Mouse (Mus musculus) forebrain, embryonic 11.5 days (tissue): Measurements from ENCODE around the gene AI413582. TPM values are rescaled to one million over a fixed set of nuclear protein-coding genes. Genes with fewer than 3 reads are reported as not detected.

ENCODE experiments used
- ATAC-seq: fragments of 200-750 bp; cut with Nextera tagmentation; replicated peaks from 2 replicates; pipeline ENCODE4 v1.8.0; 2017; ENCODE audit warnings: moderate TSS enrichment; ENCODE audit not compliant: low FRiP score
- DNase-seq: peaks from one replicate; pipeline ENCODE4 v3.0.0-alpha.2; 2017; ENCODE audit warnings: low spot score
- H3K27ac ChIP-seq: fragments of 300-500 bp; sonication (generic); 2 replicates; pipeline ENCODE4 v1.5.1; 2014; ENCODE audit warnings: low read depth, low read length
- H3K27me3 ChIP-seq: fragments of 300-500 bp; sonication (generic); 2 replicates; pipeline ENCODE4 v1.6.1; 2014; ENCODE audit warnings: mild to moderate bottlenecking, low read length, mixed read lengths; ENCODE audit not compliant: control insufficient read depth, insufficient read depth
- H3K36me3 ChIP-seq: fragments of 300-500 bp; sonication (generic); 2 replicates; pipeline ENCODE4 v1.6.1; 2014; ENCODE audit warnings: mild to moderate bottlenecking, low read length, moderate library complexity, mixed read lengths; ENCODE audit not compliant: control insufficient read depth, insufficient read depth
- H3K4me1 ChIP-seq: fragments of 300-500 bp; sonication (generic); replicated peaks from 2 replicates; pipeline ENCODE4 v1.6.1; 2014; ENCODE audit warnings: low read length, mixed read lengths; ENCODE audit not compliant: control insufficient read depth, insufficient read depth
- H3K4me2 ChIP-seq: fragments of 300-500 bp; sonication (generic); 2 replicates; pipeline ENCODE4 v1.6.1; 2014; ENCODE audit warnings: low read depth, mild to moderate bottlenecking, low read length, moderate library complexity, mixed read lengths; ENCODE audit not compliant: severe bottlenecking
- H3K4me3 ChIP-seq: fragments of 300-500 bp; sonication (generic); 2 replicates; pipeline ENCODE4 v1.5.1; 2014; ENCODE audit warnings: low read depth, low read length
- H3K9ac ChIP-seq: fragments of 300-500 bp; sonication (generic); 2 replicates; pipeline ENCODE4 v1.6.1; 2014; ENCODE audit warnings: low read length
- H3K9me3 ChIP-seq: fragments of 300-500 bp; sonication (generic); 2 replicates; pipeline ENCODE4 v1.6.1; 2016; ENCODE audit warnings: low read length, mixed read lengths; ENCODE audit not compliant: control insufficient read depth
- WGBS: fragments of 180-500 bp; shearing (Covaris S2); extraction: QIAGEN DNeasy Blood & Tissue Kit; methylation state at CpG from one replicate; pipeline ENCODE4 v1.1.7; 2014; 5-methylcytosine and 5-hydroxymethylcytosine counted together
- polyA plus RNA-seq: library from polyadenylated mRNA; unstranded; fragments of >200 nt; fragmentation: Nextera tagmentation; extraction: Ambion mirVana; gene quantifications from 2 replicates; pipeline ENCODE4 v1.2.1, GENCODE M21; 2014

Gene AI413582
- polyA plus RNA-seq, 1 experiment from 2014 or later, result 16.7 TPM

DNA sequence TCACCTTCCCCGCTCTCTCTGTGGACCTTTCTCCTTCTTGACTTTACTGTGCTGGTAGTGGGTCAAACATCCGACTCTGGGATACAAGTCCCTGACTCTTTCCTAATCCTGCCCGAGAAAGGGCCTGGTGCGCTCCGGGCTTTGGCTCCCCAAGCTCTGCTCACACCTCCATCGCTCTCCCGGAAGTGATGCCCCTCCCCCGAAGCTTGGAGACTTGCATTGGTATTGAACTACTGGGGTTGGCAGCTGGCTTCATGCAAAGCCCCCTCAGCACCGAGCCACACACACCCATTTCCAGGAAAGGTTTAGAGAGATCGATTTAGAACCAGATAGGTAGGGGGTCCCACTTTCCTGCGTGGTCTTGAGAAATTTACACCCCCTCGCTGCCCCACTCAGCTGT lies 19.6 kb downstream of the AI413582 start:
- Histone ChIP-seq H3K4me1 (peaks cover 12% of the 10 kb centered on the region), H3K36me3 (no peaks in the 10 kb centered on the region), H3K27ac (no peak overlapping the region), H3K27me3 (no peaks in the 10 kb centered on the region), H3K4me2 (no peak overlapping the region), H3K9me3 (no peaks in the 10 kb centered on the region), H3K9ac (no peak overlapping the region), H3K4me3 (no peak overlapping the region)
- DNase-seq (no peak), ATAC-seq (no peak)
- 51% methylated on average over 12 of the region's 12 CpGs for WGBS

DNA sequence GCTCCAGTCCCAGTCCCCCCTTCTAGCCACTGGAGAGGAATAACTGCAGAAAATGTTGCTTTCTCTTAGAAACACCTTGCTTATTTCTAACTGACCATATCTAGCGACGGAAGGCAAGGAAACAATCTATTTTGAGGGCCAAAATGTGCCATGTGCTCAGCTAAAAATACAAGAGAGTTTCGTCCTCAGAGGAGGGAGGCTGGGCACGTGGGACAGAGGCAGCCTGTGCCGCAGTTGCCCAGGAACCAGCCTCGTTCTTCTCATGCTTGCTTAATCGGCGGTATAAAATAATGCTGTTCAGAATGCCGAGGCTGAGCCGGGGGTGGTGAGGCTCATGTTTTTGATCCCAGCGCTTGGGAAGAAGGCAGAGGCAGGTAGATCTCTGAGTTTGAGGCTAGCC lies 21.0 kb downstream of the AI413582 start:
- Histone ChIP-seq H3K4me1 (peaks cover 12% of the 10 kb centered on the region), H3K4me3 (no peak overlapping the region), H3K9ac (no peak overlapping the region), H3K27ac (no peak overlapping the region), H3K9me3 (no peaks in the 10 kb centered on the region), H3K27me3 (no peaks in the 10 kb centered on the region), H3K4me2 (no peak overlapping the region), H3K36me3 (no peaks in the 10 kb centered on the region)
- ATAC-seq, result no peak
- 91% methylated on average over 11 of the region's 11 CpGs for WGBS
- DNase-seq, result no peak

DNA sequence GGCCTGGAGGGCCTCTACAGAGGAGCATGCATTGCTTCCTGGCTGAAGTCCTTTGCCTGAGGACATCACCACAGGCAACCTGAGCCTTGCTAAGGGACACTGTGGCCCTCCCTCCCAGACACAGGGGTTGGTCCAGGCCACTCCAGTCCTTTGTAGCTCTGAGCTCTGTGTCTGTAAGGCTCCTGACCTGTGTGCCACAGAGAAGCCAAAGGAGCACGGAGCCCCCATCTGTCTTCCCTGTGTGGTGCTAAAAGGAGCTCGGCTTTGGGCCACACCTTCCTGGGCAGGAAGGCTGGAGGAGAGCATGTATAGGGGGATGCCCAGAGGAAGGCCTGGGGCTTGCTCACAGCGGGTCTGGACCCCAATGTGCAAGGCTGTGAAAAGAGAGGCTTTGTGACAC lies 23.6 kb downstream of the AI413582 start:
- H3K27ac ChIP-seq, result no peak overlapping the region
- H3K4me3 ChIP-seq, result no peak overlapping the region
- H3K4me1 ChIP-seq, result no peaks in the 10 kb centered on the region
- no peaks in the 10 kb centered on the region for H3K9me3 ChIP-seq
- H3K27me3 ChIP-seq, result no peaks in the 10 kb centered on the region
- no peak overlapping the region for H3K4me2 ChIP-seq
- ATAC-seq, result no peak
- no peaks in the 10 kb centered on the region for H3K36me3 ChIP-seq
- 83% methylated on average over 3 of the region's 3 CpGs for WGBS
- DNase-seq, result no peak
- no peak overlapping the region; the same call in 1 of the 2 replicates for H3K9ac ChIP-seq

DNA sequence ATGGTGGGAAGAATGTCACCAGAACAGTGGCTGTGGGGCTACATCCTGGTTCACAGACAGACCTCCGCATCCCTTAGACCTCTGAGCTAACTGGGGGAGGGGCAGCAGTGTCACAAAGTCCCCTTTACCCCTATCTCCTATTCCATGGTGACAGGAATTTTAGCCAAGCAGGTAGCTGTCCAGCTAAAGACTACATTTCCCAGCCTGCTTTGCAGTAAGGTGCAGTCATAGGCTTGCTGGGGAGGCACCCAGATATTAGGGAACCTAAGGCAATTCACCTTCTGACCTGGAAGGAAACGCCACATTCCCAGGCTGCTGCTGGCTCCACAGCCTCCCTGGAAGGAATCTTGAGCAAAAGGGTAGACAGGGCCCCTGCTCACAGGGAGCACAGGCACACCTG lies 24.3 kb downstream of the AI413582 start:
- H3K4me2 ChIP-seq, result no peak overlapping the region
- no peak overlapping the region for H3K9ac ChIP-seq
- H3K9me3 ChIP-seq, result no peaks in the 10 kb centered on the region
- DNase-seq (no peak), ATAC-seq (no peak)
- H3K36me3 ChIP-seq, result no peaks in the 10 kb centered on the region
- H3K27me3 ChIP-seq, result no peaks in the 10 kb centered on the region
- no peak overlapping the region for H3K4me3 ChIP-seq
- H3K27ac ChIP-seq, result no peak overlapping the region
- no peaks in the 10 kb centered on the region for H3K4me1 ChIP-seq
- WGBS, result 71% methylated on average over 2 of the region's 2 CpGs

DNA sequence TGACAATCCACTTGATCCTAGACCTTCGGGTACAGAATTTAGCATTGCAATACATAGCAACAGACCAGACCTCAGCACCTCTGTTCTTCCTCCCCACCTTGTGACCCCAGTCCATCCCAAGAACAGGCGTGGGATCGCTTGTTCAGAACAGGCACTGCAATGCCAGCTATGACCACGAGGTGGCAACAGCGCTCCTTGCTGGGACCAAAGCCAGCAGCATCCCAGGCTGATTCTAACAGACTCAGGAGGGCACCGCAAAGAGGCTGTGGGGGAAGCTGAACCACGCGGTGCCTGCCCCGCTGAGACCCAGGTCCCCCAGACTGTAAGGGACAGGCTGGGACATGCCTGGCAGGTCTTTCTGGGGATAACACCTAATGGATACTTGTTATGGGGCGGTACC lies 30.8 kb downstream of the AI413582 start:
- Histone ChIP-seq H3K4me2 (no peak overlapping the region), H3K27ac (no peak overlapping the region), H3K4me3 (no peak overlapping the region), H3K27me3 (no peaks in the 10 kb centered on the region), H3K9ac (no peak overlapping the region), H3K4me1 (no peaks in the 10 kb centered on the region; the same call in 1 of the 2 replicates), H3K36me3 (no peaks in the 10 kb centered on the region), H3K9me3 (no peaks in the 10 kb centered on the region)
- peak; percentile 96 for DNase-seq
- WGBS, result 3% methylated on average over 10 of the region's 10 CpGs
- ATAC-seq, result peak; percentile 69

DNA sequence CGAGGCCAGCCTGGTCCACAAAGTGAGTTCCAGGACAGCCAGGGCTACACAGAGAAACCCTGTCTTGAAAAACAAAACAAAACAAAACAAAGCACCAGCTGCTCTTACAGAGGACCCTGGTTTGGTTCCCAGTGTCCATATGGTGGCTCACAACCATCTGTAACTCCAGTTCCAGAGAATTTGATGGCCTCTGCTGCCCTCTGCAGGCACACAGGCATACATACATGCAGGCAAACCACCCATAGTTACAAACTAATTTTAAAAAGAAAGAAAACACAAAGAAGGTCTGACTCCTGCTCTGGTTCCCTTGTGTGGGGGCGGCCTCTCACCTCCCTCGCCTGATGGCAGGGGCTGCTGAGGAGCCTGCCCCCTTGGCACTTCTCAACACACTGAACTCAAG lies 32.2 kb downstream of the AI413582 start:
- Histone ChIP-seq H3K4me1 (no peaks in the 10 kb centered on the region; the same call in 1 of the 2 replicates), H3K27me3 (no peaks in the 10 kb centered on the region), H3K4me3 (no peak overlapping the region), H3K36me3 (no peaks in the 10 kb centered on the region), H3K27ac (no peak overlapping the region), H3K9ac (no peak overlapping the region), H3K9me3 (no peaks in the 10 kb centered on the region), H3K4me2 (no peak overlapping the region)
- WGBS, result 81% methylated on average over 3 of the region's 3 CpGs
- ATAC-seq (no peak), DNase-seq (no peak)

DNA sequence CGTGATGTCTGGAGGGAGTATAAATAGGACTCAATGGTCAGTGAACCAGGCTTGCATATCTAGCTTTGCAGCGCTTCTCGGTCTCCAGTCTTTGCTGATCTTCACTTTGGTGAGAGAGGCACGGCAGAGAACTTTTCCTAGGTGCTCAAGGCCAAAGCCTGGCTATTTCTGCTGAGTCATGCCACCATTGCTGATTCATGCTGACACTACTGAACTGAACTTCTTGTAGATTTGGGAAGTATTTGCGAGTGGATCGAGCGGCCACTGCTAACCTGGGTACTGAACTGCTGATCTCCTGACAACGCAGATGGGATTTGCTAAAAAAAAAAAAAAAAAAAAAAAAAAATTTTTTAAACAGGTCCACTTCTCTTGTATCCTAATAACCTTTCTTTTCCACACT lies 33.5 kb downstream of the AI413582 start:
- Histone ChIP-seq H3K9me3 (no peaks in the 10 kb centered on the region), H3K27ac (no peak overlapping the region), H3K9ac (no peak overlapping the region), H3K27me3 (no peaks in the 10 kb centered on the region), H3K4me3 (no peak overlapping the region), H3K4me1 (no peaks in the 10 kb centered on the region; the same call in 1 of the 2 replicates), H3K36me3 (no peaks in the 10 kb centered on the region), H3K4me2 (no peak overlapping the region)
- 91% methylated on average over 8 of the region's 8 CpGs for WGBS
- ATAC-seq (no peak), DNase-seq (no peak)

DNA sequence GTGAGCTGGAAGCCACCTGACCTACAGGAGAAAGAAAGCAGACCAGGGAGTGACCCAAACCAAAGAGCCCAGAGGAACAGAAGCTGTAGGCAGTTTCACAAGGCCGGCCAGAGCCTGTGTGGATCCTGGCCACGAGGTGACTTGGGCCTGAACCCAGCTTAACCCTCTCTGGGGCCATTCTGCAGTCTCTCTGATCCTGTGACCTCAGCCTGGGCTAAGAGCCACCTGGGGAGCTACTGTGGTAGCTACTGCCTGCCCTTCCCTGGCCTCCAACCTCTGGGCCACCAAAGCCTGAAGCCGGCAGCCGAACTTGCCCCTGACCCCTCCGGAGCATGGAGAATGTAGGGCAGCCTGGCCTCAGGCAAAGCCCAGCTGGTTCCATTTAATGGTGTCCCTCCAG lies 36.8 kb downstream of the AI413582 start:
- H3K4me2 ChIP-seq, result no peak overlapping the region
- WGBS, result 71% methylated on average over 5 of the region's 5 CpGs
- no peaks in the 10 kb centered on the region for H3K4me1 ChIP-seq
- H3K4me3 ChIP-seq, result no peak overlapping the region
- H3K36me3 ChIP-seq, result no peaks in the 10 kb centered on the region
- DNase-seq, result no peak
- no peak overlapping the region for H3K9ac ChIP-seq
- no peak overlapping the region for H3K27ac ChIP-seq
- ATAC-seq, result no peak
- no peaks in the 10 kb centered on the region for H3K9me3 ChIP-seq
- H3K27me3 ChIP-seq, result no peaks in the 10 kb centered on the region

DNA sequence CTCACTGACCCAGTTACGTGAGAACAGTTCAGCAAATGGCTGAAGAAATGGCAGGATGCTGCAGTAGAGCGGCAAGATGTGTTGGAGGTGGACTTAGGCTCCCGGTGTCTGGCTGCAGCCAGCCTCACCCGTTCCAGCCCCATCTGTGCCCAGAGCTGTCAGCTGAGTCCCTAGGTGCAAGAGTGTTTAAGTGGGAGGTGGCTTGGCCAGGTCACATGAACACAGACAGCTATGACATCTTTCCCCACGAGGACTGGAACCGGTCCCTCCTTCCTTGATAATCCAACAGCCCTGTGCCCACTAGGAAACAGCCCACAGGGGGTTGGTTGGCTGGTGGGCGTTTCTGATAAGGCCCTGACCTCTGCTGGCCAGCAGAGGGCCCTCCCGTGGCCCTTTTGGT lies 37.5 kb downstream of the AI413582 start:
- 63% methylated on average over 8 of the region's 8 CpGs for WGBS
- no peak overlapping the region for H3K9ac ChIP-seq

More for the DNA sequence above, 37.5 kb downstream of the AI413582 start:
- Histone ChIP-seq H3K36me3 (no peaks in the 10 kb centered on the region), H3K4me2 (no peak overlapping the region), H3K27ac (no peak overlapping the region), H3K4me3 (no peak overlapping the region), H3K27me3 (no peaks in the 10 kb centered on the region), H3K9me3 (no peaks in the 10 kb centered on the region), H3K4me1 (no peaks in the 10 kb centered on the region)
- no peak for DNase-seq
- no peak for ATAC-seq
